Mouse (Mus musculus): ENCODE data around the gene Gpx1.
"Not testable (repeated sequence)": the region's sequence is repeated elsewhere in the genome, so short reads cannot be mapped to it uniquely, and the experiment has no call there.

Gene Gpx1

GRCm38 (mm10) chr9:108338886-108339781 is at the start of gene Gpx1:
TSS of gene Gpx1 (plus strand) at chr9:108338903.
- peak; percentile 82 for DNase-seq (ENCODE audit: low read depth, low spot score)

- DNase-seq (ENCODE audit: low read depth, low spot score) = no peak
Observed at GRCm38 (mm10) chr9:108289347-108289746, 49.4 kb upstream of the Gpx1 start.

- peak; percentile 98 for DNase-seq (ENCODE audit: low read depth, low spot score)
Observed at GRCm38 (mm10) chr9:108290016-108290750, 48.5 kb upstream of the Gpx1 start, which contains the start of gene Nicn1. TSS of gene Nicn1 (plus strand) at chr9:108290429.

- DNase-seq (ENCODE audit: low read depth, low spot score) = no peak
Observed at GRCm38 (mm10) chr9:108290773-108291172, 47.9 kb upstream of the Gpx1 start.

GRCm38 (mm10) chr9:108296453-108297355 is 42.0 kb upstream of the Gpx1 start, which contains the start of gene Amt:
TSS of gene Amt (plus strand) at chr9:108296853.
- DNase-seq (ENCODE audit: low read depth, low spot score) = no peak

GRCm38 (mm10) chr9:108301853-108302252 is 36.9 kb upstream of the Gpx1 start:
- DNase-seq (ENCODE audit: low read depth, low spot score) = no peak

- DNase-seq (ENCODE audit: low read depth, low spot score) = no peak
Observed at GRCm38 (mm10) chr9:108304716-108305115, 34.0 kb upstream of the Gpx1 start.

- no peak for DNase-seq (ENCODE audit: low read depth, low spot score)
Observed at GRCm38 (mm10) chr9:108305170-108305569, 33.5 kb upstream of the Gpx1 start.

GRCm38 (mm10) chr9:108305629-108306520 is 32.8 kb upstream of the Gpx1 start, which contains the start of the genes Rhoa and Tcta:
TSS of gene Rhoa (plus strand) at chr9:108306129.
TSS of gene Tcta (minus strand) at chr9:108306160.
- DNase-seq (ENCODE audit: low read depth, low spot score) = peak; percentile 100

GRCm38 (mm10) chr9:108306571-108306980 is 32.1 kb upstream of the Gpx1 start:
- no peak for DNase-seq (ENCODE audit: low read depth, low spot score)

GRCm38 (mm10) chr9:108307021-108307807 is 31.5 kb upstream of the Gpx1 start:
- DNase-seq (ENCODE audit: low read depth, low spot score) = no peak

GRCm38 (mm10) chr9:108308141-108308540 is 30.6 kb upstream of the Gpx1 start:
- no peak for DNase-seq (ENCODE audit: low read depth, low spot score)

- no peak for DNase-seq (ENCODE audit: low read depth, low spot score)
Observed at GRCm38 (mm10) chr9:108317572-108317971, 21.1 kb upstream of the Gpx1 start.

- DNase-seq (ENCODE audit: low read depth, low spot score) = no peak
Observed at GRCm38 (mm10) chr9:108318462-108318861, 20.2 kb upstream of the Gpx1 start.

GRCm38 (mm10) chr9:108322054-108322453 is 16.6 kb upstream of the Gpx1 start:
- DNase-seq (ENCODE audit: low read depth, low spot score) = not testable (repeated sequence)

GRCm38 (mm10) chr9:108324784-108325183 is 13.9 kb upstream of the Gpx1 start:
- DNase-seq (ENCODE audit: low read depth, low spot score) = no peak

- no peak for DNase-seq (ENCODE audit: low read depth, low spot score)
Observed at GRCm38 (mm10) chr9:108325811-108326210, 12.9 kb upstream of the Gpx1 start.

- DNase-seq (ENCODE audit: low read depth, low spot score) = no peak
Observed at GRCm38 (mm10) chr9:108337848-108338550, 704 bp upstream of the Gpx1 start.

GRCm38 (mm10) chr9:108338551-108338885 is 185 bp upstream of the Gpx1 start:
- DNase-seq (ENCODE audit: low read depth, low spot score) = no peak
